Mouse (Mus musculus) left cerebral cortex, postnatal 4 days (tissue): Measurements from ENCODE around the gene Urm1. TPM values are rescaled to one million over a fixed set of nuclear protein-coding genes. Genes with fewer than 3 reads are reported as not detected.

Source experiments
- DNase-seq: peaks from one replicate; pipeline ENCODE4 v3.0.0-alpha.2; 2022
- intact Hi-C: fragments of 180-260 bp; cut with DNase I; formaldehyde crosslinking; loops from one replicate; pipeline ENCODE4 v1.15.1; 2025
- total RNA-seq, 2 experiments: library from RNA; stranded (reverse); gene quantifications; 2 replicates each; pipeline ENCODE4 v1.2.3; 2021

Gene Urm1
- total RNA-seq, 2 experiments from 2014 or later = 46.1 to 51.1 TPM

DNA sequence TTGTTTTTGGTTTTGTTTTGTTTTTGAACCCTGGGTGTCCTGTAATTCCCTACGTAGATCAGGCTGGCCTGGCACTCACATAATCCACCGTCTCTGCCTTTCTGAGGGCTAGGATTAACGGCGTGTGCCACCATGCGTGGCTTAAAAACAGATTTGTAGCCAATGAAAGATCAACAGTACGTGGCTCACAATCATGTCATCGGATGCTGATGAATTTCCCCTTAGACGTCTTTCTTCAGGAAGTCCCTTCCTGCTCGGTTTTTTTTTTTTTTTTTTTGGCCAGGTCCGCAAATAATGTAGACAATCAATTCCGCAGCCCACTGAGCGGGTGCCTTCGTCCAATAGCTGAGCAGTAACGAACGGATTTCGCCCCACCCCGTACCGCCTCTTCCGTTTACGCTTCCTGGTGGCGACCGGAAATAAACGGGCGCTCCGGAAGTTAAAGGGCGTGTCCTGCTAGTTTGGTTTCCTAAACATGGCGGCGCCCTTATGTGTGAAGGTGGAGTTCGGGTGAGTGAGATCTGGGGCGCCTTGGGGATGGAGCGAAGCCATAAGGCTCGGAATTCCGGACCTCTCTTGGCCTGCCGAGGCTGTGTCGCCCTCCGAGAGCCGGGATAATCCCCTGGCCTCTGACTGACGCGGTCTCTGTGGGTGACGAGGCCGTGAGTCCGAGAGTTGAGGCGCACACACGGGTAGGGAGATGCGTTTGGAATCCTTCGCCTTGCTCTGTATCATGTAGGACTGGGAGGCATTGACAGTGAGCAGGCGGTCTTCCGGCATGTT, 7.2 kb downstream of the Urm1 start:
- peak; percentile 95 for DNase-seq
- intact Hi-C loops = no loop called here

DNA sequence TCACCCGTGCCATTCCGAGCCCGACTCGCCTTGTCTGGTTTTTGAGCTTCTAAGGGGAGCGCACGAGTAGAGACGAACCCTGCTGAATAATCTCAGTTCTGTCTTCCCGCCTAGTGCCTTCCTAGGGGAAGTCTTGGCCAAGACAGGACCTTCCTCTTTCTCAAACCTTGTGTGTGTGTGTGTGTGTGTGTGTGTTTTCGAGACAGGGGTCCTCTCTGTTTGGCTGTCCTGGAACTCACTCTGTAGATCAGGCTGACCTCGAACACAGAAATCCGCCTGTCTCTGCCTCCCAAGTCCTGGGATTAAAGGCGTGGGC, 7.8 kb downstream of the Urm1 start:
- no peak for DNase-seq
- intact Hi-C loops = no loop called here

DNA sequence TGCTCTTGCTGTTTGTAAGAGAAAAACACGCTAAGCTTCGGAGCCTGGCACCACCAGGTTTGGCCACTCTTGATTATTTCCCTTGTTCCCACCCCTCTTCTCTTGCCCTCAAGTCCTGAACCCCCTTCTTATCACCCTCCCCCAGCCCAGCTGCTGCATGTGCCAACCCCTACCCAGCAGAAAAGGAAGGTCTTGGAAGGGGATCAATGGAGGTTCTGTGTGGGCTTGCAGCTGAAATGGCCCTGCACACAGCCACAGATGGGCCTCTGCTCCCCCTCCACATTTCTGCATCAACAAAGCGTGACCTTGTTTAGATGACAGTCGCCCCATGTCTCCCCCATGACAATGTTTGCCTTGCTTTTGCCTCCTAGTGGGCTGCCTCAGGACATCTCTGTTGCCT, 11.2 kb downstream of the Urm1 start:
- intact Hi-C loops = no loop called here
- no peak for DNase-seq

DNA sequence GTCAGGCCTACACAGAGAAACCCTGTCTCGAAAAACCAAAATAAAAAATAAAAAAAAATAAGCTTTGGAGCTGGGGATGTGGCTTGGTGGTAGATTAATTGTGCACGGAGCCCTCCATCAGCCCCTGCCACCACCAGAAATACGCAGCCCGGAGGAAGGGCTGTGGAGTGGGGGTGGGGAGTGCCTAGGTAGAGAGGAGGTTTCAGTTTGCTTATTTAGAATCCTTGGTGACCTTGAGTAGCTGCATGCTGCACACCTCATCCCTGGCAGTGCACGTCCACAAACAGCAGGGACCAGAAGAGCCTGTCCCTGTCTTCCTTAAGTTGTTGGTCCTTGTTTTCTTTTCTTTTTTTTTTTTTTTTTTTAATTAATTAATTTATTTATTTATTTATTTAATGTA, 13.9 kb downstream of the Urm1 start:
- intact Hi-C loops = no loop called here
- no peak for DNase-seq

DNA sequence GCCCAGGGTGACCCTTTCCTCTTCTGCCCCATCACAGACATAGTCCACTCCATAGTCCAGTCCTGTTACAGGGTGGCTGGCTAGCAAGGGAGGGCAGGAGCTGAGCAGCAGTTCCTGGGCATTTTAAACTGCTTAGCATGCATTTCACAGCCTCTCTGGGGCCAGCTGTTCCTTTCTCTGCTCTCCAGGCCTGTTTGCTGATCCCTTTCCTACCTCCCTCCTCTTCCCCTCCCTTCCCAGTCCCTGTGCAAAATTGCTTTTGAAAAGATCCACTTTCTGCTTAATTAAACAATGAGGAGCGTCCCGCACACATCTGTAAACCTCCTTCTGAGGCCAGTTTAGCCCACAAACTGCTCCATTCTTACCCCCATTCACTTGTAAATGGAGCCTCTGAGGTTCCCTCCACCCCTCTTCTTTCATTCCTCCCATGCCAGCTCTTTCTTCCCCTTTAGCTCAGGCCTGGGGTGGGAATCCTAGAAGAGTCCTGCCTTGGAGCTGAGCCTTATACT, 15.6 kb downstream of the Urm1 start:
- intact Hi-C loops = no loop called here
- DNase-seq = no peak

DNA sequence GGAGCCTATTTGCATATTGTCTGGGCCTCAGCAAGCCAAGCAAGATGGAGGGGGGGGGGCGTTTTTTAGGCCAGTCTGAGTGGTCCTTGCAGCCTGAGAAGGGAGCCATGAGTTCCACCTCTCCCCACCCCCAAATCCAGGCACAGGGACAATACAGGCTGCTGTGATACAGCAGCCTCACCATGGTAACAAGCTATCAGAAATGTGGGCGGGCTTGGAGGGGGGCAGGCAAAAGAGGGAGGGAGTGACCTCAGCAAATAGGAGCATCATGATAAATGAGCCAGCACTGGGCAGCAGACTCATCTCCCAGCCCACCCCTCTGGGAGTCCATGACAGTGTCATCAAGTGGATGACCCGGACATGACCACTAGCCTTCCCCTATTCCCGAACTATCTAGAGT, 19.6 kb downstream of the Urm1 start:
- peak; percentile 35 for DNase-seq
- intact Hi-C loops = no loop called here

DNA sequence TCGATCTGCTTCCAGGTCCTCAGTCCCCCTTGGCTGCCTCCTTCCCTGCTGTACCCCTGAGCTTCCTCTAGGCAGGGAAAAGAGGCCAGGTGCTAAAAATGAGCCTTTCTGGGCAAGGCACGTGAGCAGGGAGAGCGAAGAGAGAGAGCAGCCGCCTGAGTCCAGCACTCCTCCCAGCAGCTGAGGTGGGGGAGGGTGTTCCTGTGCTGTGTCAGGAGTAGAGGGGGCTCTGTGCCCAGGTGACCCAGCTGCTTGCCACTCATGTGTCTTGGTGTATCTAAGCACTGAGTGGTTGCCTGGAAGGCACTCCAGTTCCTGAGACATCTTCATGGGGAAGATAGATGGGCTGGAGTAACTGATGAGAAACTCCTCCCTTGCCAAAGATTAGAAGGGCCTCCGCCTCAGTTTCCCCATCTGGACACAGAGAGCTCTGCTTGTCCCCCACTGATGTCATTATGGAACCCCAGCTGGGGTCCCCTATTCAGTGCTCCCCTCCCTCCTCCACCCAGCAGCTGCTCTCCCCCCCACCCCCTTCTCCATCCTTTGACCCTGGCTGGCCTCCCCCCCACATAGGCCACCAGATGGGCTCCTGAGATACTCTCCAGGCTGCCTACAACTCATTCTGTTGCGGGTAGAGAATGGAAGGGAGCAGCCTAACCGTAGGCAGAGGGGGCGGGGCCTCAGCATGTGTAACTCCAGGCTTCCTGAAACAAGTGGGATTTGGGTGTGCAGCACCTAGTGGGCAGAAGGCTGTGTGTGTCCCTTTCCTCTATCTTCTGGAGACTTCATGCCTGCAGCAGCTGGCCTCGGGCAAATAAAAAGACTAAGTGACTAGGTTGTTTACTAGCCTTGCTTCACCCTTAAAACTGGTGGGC, 23.6 kb downstream of the Urm1 start:
- DNase-seq = no peak

DNA sequence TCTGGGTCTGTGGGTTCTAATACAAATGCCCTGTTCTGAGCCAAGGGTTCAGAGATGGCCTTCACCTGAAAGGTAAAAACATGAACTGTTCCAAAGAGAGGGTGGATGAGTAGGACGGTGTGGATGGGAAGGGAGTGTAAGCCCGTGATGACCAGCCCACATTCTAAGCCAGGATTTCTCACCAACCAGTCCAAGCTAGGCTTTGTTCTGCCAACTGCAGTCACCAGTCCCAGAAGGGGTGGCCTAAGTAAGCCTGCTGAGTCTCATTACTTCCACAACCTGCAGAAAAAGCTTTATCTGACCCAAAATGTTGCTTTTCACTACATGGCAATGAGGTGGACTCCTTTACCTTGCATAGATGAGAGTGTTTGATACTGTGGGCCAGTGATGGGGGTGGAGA, 24.2 kb downstream of the Urm1 start:
- intact Hi-C loops = no loop called here
- DNase-seq = no peak

More for the DNA sequence above, 23.6 kb downstream of the Urm1 start:
- intact Hi-C loops = no loop called here

DNA sequence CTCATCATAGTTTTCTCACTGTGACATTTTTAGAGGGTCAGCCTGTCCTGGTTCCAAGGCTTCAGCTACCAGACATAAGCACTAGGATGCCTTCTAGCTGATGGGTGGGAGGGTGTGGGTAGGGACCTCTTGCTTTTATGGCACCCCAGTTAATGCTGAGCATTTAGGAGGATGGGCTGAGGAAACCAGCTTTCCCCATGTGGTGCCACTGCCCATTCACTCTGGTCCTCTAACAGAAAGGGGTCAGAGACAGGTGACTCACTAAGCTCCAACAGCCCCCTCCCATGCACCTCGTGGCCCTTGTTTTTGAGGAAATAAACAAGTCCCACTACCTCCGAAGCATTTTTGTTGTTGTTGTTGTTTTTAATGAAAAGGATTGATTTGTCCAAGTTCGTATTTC, 24.8 kb downstream of the Urm1 start:
- intact Hi-C loops = no loop called here
- no peak for DNase-seq

DNA sequence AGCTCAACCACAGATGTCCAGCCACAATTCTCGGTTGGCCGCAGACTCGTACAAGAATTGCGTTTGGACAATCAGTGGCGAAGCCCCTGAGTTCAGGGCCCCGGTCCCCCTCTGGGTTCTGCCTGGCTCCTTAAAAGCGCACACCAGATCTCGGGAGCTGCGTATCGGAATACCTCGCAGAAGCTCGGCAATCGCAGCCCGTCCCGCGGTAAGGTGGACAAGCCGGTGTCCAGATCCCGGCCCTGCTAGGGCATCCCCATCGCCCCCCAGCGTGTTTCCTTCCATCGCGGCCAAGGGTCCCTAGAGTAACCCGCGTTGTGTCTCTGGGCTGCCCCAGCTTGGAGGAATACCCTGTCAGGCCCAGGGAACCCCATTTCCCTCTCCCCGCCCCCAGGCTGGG, 25.8 kb downstream of the Urm1 start:
- no peak for DNase-seq

DNA sequence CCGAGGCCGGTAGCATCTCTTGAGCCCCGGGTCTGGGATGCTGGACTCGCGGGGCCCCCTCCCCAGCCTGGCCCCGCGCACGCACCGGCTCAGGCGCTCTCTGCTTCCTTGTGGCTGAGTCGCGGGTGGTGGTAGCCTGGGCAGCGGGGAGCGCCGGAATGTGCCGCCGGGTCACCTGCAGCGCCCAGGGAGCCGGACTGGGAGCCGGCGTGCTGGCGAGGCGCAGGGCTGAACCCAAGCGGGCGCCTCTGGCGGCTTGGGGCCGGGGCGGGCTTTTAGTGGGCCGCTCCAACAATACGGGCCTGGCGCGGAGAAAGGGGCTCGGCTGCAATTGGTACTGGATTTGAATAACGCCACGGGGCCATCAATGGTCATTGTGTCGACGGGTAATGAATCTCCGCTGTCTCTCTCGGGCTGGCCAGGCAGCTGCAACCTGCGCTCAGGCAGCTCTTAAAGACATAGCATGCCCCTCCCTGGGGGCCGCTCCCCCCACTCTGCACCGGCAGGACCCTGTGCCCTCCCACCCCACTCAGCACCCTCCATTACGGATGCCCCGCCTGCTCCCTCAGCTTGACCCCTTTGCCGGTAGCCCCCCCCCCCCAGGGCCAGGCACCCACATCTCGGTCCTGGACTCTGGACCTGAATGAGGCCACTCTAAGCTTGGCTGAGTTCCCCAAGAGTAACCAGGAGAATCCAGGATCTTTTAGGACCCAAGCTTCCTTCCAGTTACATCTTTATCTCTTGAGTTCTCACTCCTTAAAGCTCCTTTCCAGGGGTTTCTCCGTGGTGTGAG, 26.4 kb downstream of the Urm1 start:
- peak; percentile 32 for DNase-seq
- intact Hi-C loops = no loop called here

More for the DNA sequence above, 25.8 kb downstream of the Urm1 start:
- intact Hi-C loops = no loop called here

DNA sequence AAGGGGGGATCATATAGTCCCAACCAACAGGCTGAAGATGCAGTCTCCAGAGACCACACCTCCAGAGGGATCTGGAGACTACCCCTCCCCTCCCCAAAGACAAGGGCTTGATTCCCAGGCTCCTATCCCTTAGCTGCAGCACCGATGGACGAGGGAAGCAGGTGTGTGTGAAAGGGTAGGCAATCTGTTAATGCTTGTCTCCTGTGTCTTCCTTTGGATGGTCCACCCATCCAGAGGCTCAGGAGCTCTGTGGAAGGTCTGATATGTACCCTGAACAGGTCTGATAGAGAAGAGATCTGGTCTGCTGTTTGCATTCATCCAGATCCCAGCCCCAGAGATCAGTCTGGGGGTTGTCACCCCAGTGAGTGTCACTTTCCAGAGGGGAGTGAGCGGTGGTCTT, 27.0 kb downstream of the Urm1 start:
- DNase-seq = no peak

DNA sequence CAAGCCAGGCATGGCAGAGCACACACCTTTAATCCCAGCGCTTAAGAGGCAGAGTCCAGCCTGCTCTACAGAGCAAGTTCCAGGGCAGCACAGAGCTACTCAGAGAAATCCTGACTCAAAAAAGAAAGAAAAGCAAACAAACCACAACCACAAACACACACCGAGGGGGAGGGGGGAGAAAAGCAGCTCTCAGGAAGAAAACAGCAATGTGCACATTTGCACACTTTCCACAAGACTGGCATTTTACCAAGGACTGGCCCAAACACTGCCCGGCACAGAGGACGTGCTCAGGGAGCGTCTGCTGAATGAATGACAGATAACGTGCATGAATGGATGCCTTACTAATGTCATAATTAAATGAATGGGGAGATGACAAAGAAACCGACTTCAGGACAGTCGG, 29.2 kb downstream of the Urm1 start:
- DNase-seq = no peak
- intact Hi-C loops = no loop called here

More for the DNA sequence above, 27.0 kb downstream of the Urm1 start:
- intact Hi-C loops = no loop called here

DNA sequence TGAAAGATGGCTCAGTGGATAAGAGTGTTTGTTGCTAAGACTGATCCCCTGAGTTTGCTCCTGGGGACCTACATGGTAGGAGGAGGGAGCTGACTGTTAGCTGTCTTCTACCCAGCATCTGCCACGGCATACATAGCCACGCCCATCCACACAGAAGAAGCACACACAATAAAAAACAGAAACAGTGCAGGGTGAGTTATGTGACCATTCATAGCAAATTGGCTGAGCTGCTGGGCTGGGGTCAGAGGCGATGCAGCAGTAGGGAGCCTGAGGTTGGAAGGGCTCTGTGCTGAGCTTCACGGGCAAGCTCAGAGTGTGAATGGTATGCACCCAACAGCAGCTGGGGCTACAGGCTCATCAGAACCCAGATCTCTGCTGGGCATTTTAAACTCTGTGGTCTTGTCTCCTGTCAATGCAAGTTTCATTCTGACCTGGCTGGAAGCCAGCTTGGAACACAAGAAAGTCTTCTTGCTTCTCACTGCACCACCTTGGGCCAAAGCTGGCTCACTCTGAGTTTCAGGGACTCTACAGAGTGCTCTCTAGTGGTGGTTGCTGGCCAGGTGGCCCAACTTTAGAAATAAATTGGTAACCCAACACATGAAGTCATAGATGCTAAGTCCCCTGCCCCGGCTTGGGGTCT, 30.1 kb downstream of the Urm1 start:
- DNase-seq = no peak
- intact Hi-C loops = no loop called here

DNA sequence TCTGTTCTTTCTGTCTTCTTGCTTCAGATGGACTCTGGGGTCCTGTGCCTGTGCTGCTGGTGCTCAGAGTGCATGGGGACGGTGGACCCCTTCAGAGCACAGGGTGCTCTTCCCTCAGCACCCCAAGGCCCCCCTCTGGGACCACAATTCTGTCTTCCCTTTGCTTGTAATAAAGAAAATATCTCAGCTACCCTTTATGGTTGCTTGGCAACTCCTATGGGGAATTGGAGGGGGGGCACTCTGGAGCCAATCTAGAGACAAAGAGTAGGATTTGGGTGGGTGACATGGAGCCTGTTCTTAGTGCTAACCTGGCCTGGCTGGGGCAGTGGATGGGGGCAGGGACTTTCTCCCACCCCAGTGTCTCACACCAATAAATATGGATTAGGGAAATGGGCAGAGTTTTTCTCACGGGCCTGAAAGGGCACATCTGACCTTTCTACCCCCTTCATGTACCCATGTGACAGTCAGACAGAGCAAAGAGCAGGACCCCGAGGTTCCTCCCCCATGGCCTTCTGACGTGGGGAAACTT, 33.1 kb downstream of the Urm1 start:
- no peak for DNase-seq
- intact Hi-C loops = no loop called here

DNA sequence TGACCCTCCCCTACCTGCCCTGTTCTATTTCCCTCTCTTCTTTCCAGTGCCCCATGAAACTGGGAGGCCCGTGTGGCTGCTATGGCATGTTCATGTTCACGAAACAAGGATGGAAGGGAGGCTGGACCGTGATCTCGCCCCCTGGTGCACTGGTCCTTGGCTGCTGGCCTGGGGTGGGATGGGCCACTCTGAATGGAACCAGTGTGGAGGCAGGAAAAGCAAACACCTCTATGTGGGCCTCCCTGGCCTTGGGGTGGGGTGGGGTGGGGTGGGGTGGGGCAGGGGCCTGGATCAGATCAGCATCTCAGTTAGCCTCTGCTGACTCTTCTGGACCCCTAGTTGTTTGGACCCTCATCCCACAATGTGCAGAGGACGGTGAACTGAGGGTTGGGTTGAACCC, 33.9 kb downstream of the Urm1 start:
- no peak for DNase-seq
- intact Hi-C loops = no loop called here

DNA sequence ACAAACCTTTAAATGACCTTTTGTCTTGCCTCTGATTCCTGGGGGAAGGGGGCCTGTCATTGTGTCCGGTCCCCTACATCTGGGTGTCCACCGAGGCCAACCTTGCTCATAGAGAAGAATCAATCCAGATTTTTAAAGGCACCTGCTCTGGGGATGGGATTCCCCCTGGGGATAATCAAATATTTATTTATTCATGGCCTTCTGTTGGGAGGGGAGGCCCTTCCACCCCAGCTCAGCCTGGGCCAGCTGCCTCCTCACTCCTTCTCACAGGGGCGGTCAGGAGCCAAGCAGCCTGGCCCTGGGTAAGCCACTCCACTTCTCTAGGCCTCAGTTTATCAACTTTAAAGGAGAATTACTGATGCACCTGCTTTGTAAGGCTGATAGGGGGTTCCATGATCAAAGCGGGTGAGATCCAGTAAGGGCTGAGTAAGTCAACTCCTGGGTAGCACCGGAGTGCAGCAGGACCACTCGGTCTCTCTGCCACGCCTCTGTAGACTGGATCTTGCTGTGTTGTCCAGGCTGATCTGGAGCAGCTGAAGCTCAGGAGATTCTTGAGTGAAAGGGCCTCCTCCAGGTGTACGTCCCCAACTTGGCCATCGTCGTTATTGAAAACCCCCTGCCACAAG, 35.8 kb downstream of the Urm1 start:
- intact Hi-C loops = no loop called here
- no peak for DNase-seq

DNA sequence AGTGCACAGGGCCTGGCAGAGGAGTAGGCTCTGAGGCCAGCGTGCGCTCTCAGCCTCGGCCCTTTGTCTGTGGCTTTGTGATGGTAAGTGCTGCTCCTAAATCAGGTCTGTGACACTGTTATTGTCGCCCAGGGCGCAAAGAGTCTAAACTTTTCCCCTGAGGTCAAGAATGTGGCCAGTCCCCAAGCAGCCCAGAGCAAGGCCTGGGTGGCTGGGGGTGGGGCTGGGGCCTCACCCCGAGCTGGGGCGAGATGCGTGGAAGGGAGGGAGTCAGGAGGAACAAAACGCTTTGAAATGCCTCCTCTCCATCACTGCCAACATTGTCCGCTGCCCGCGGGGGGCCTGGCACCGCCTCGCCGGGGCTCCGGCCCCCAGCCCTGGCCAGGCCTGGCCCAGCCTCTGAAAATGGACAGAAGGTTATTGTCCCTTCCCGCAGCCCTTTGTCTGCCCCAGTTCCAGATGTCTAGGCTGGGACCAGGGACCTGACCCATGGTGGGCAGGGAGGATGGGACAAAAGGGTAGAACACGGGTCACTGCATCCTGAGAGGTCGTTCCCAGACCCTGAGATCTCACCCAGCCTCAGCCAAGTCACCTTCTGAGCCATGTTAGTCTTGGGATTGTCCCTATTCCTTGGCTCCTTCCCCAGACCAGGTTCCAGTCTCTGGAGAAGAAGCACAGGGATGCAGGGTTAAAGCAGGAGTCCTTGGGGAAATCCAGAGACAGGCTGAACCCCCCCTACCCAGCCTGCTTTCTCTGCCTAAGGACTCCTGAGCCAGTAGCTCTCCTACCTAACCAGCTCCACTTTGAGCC, 36.8 kb downstream of the Urm1 start:
- no peak for DNase-seq
- intact Hi-C loops = no loop called here

DNA sequence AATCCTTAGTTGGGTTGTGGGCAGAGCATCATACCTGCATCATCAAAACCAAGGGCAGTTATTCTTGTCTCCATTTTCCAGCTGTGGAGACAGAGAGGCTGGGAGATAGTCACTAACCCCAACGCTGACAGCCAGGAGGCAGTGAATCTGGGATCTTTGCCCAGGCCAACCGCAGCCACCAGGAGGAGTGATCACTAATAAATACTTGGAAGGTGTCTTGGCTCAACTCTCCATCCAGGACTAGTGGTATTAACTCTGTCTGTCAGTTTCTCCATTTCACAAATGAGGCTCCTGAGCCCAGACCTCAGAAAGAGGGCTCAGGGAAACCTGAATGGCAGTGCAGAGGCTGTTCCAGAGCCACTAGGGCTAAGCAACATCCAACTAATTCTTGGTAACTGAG, 37.5 kb downstream of the Urm1 start:
- DNase-seq = no peak
- intact Hi-C loops = no loop called here
